Mouse (Mus musculus) forebrain, embryonic 16.5 days (tissue): Measurements from ENCODE around the gene Pcca. TPM values are rescaled to one million over a fixed set of nuclear protein-coding genes. Genes with fewer than 3 reads are reported as not detected.

Experiments used
- ATAC-seq: fragments of 200-750 bp; cut with Nextera tagmentation; 2 replicates; pipeline ENCODE4 v1.8.0; 2017; ENCODE audit warnings: mild to moderate bottlenecking, moderate library complexity
- H3K27ac ChIP-seq: fragments of 300-500 bp; sonication (generic); 2 replicates; pipeline ENCODE4 v1.5.1; 2014; ENCODE audit warnings: low read length, control low read depth
- H3K27me3 ChIP-seq: fragments of 300-500 bp; sonication (generic); replicated peaks from 2 replicates; pipeline ENCODE4 v1.6.1; 2014; ENCODE audit warnings: low read length; ENCODE audit not compliant: control insufficient read depth, insufficient read depth
- H3K36me3 ChIP-seq: fragments of 300-500 bp; sonication (generic); 2 replicates; pipeline ENCODE4 v1.6.1; 2014; ENCODE audit not compliant: control insufficient read depth, insufficient read depth
- H3K4me1 ChIP-seq: fragments of 300-500 bp; sonication (generic); replicated peaks from 2 replicates; pipeline ENCODE4 v1.6.1; 2014; ENCODE audit warnings: low read length; ENCODE audit not compliant: control insufficient read depth, insufficient read depth
- H3K4me2 ChIP-seq: fragments of 300-500 bp; sonication (generic); 2 replicates; pipeline ENCODE4 v1.6.1; 2014; ENCODE audit warnings: mild to moderate bottlenecking, low read length, control low read depth
- H3K4me3 ChIP-seq: fragments of 300-500 bp; sonication (generic); replicated peaks from 2 replicates; pipeline ENCODE4 v1.5.1; 2014; ENCODE audit warnings: mild to moderate bottlenecking, low read length, control low read depth
- H3K9ac ChIP-seq: fragments of 300-500 bp; sonication (generic); replicated peaks from 2 replicates; pipeline ENCODE4 v1.6.1; 2014; ENCODE audit warnings: low read depth, low read length, control low read depth
- H3K9me3 ChIP-seq: fragments of 300-500 bp; sonication (generic); 2 replicates; pipeline ENCODE4 v1.6.1; 2016; ENCODE audit warnings: low read length; ENCODE audit not compliant: control insufficient read depth
- WGBS: fragments of 180-500 bp; shearing (Covaris S2); extraction: QIAGEN DNeasy Blood & Tissue Kit; methylation state at CpG from one replicate; pipeline ENCODE4 v1.1.7; 2014; 5-methylcytosine and 5-hydroxymethylcytosine counted together
- polyA plus RNA-seq: library from polyadenylated mRNA; unstranded; fragments of >200 nt; fragmentation: Nextera tagmentation; extraction: Ambion mirVana; gene quantifications from 2 replicates; pipeline ENCODE4 v1.2.1, GENCODE M21; 2015

Gene Pcca
- polyA plus RNA-seq, 1 experiment from 2014 or later = 22.8 TPM

GRCm38 (mm10) chr14:122490441-122491328 lies 43.4 kb upstream of the Pcca start, which contains the start of gene Gm10837:
Gm10837 (plus strand) TSS chr14:122490586.
- Histone ChIP-seq H3K9me3 (no peaks in the 10 kb centered on the region), H3K4me1 (peaks cover 8% of the 10 kb centered on the region), H3K27ac (peak within 1 kb of the TSS; percentile 44; the same call in 1 of the 2 replicates), H3K27me3 (peaks cover 25% of the 10 kb centered on the region), H3K4me2 (peak within 1 kb of the TSS; percentile 46), H3K36me3 (no peaks in the 10 kb centered on the region), H3K4me3 (peak within 1 kb of the TSS; percentile 33), H3K9ac (peak within 1 kb of the TSS; percentile 41; the same call in 1 of the 2 replicates)
- peak; percentile 63 for ATAC-seq
- 3% methylated on average over 51 of the region's 51 CpGs for WGBS

DNA sequence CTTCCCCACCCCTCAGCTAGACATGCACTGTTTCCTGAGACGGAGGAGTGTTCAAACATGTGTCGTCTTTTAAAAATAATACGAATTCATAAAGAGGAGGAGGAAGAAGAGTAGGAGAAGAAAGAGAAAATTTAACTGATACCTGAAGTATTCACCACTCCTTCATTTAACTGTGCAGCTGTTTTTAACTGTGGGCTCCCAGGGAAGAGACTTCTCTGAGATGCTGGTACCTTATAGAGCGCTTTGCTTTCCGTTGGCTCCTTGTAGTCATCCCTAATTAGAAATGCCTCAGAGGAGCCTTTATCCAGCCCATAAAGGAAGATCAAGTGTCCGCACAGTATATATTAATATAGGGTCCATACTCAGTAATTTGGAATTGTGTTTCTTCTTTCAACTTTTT lies 42.6 kb upstream of the Pcca start:
- Histone ChIP-seq H3K9me3 (no peaks in the 10 kb centered on the region), H3K9ac (no peak overlapping the region), H3K4me3 (no peak overlapping the region), H3K4me1 (peaks cover 8% of the 10 kb centered on the region), H3K27me3 (peaks cover 24% of the 10 kb centered on the region), H3K4me2 (no peak overlapping the region), H3K27ac (no peak overlapping the region), H3K36me3 (no peaks in the 10 kb centered on the region)
- 69% methylated on average over 6 of the region's 6 CpGs for WGBS
- no peak for ATAC-seq

DNA sequence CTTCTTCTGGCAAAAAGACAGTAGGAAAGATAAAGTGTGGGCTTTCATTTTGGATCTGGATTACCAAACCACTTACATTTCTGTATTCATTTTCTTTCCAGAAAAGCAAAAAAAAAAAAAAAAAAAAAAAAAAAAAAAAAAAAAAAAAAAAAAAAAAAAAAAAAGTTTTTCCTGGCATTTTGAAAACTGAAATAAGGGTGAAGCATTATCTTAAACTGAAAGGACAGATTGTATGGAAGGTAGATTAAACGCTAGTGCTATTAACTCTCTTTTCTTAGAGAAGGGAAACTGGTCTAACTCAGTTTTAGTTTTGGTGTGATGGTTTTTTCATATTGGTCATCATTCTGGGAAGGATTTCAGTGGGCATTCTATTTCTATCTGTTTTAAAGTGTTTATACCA lies 42.1 kb upstream of the Pcca start:
- H3K27ac ChIP-seq = no peak overlapping the region
- ATAC-seq = no peak
- H3K4me1 ChIP-seq = peaks cover 8% of the 10 kb centered on the region
- WGBS = 65% methylated on average over 1 of the region's 1 CpGs
- no peaks in the 10 kb centered on the region for H3K9me3 ChIP-seq
- no peak overlapping the region for H3K4me2 ChIP-seq
- no peaks in the 10 kb centered on the region for H3K36me3 ChIP-seq
- H3K9ac ChIP-seq = no peak overlapping the region
- no peak overlapping the region for H3K4me3 ChIP-seq
- H3K27me3 ChIP-seq = peaks cover 24% of the 10 kb centered on the region

GRCm38 (mm10) chr14:122509058-122509457 lies 25.1 kb upstream of the Pcca start:
- 16% methylated on average over 2 of the region's 2 CpGs for WGBS
- no peaks in the 10 kb centered on the region for H3K27me3 ChIP-seq
- H3K4me2 ChIP-seq = no peak overlapping the region
- H3K36me3 ChIP-seq = no peaks in the 10 kb centered on the region
- no peak overlapping the region for H3K4me3 ChIP-seq
- no peaks in the 10 kb centered on the region for H3K9me3 ChIP-seq
- H3K27ac ChIP-seq = no peak overlapping the region
- no peak overlapping the region for H3K9ac ChIP-seq
- no peaks in the 10 kb centered on the region for H3K4me1 ChIP-seq
- no peak for ATAC-seq

DNA sequence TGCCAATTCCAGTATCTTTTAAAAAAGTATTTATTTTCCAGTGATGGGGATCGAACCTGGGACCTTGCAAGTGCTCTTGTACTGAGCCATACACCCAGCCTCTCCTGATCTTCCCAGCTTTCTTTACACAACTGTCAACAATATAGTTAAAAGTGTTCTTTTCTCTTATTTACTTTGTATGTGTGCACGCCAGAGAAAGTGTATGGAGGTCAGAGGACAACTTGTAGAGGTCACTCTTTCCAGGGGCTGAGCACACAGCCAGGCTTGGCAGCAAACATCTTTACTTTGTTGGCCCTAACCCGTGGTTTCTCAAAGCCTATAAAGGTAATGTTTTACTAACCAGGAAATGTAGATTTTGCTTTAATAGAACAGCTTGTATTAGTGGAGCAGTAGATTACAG lies 22.6 kb upstream of the Pcca start:
- H3K27ac ChIP-seq = no peak overlapping the region
- WGBS = 82% methylated on average over 3 of the region's 3 CpGs
- H3K27me3 ChIP-seq = no peaks in the 10 kb centered on the region
- H3K4me1 ChIP-seq = no peaks in the 10 kb centered on the region
- H3K9ac ChIP-seq = no peak overlapping the region
- no peak overlapping the region for H3K4me2 ChIP-seq
- no peak overlapping the region for H3K4me3 ChIP-seq
- ATAC-seq = no peak
- no peaks in the 10 kb centered on the region for H3K9me3 ChIP-seq
- H3K36me3 ChIP-seq = no peaks in the 10 kb centered on the region

DNA sequence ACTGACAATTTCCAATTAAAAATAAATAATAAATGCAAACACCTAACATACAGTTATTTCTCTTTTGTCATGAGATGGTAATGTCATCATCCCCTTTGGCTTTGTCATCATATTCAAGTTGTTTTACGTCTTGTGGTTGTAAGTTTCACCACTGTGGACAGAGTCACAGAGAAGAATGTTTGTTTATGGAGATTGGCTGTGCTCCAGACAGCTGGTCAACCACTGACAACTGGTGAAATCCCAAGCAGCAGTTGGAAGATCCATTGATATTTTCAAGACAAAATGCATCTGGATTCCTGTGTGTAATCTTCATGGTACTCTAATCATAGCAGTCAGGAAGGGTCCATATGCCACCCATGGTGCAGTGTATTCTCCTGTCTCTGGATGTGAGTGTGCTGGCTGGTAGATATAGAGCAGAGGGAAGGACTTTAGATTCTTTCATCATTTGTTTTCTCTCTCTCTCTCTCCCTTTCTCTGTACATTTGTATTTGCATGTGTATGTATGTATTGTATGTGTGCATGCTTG lies 20.6 kb upstream of the Pcca start:
- Histone ChIP-seq H3K4me2 (no peak overlapping the region), H3K4me3 (no peak overlapping the region), H3K9me3 (no peaks in the 10 kb centered on the region), H3K4me1 (no peaks in the 10 kb centered on the region), H3K9ac (no peak overlapping the region), H3K27me3 (no peaks in the 10 kb centered on the region), H3K36me3 (no peaks in the 10 kb centered on the region), H3K27ac (no peak overlapping the region)
- no peak for ATAC-seq
- WGBS = 76% methylated on average over 1 of the region's 1 CpGs

- Histone ChIP-seq H3K9me3 (0 out of 2 replicates have a peak, but pooled peaks cover 2% of the 10 kb centered on the region), H3K4me1 (0 out of 2 replicates have a peak, but pooled peaks cover under 1% of the 10 kb centered on the region), H3K36me3 (no peaks in the 10 kb centered on the region), H3K27me3 (no peaks in the 10 kb centered on the region), H3K4me3 (no peak overlapping the region), H3K27ac (no peak overlapping the region), H3K9ac (no peak overlapping the region), H3K4me2 (no peak overlapping the region)
- 88% methylated on average over 4 of the region's 4 CpGs for WGBS
- no peak for ATAC-seq
Measured at GRCm38 (mm10) chr14:122528475-122528874, 5.6 kb upstream of the Pcca start.

- 91% methylated on average over 1 of the region's 1 CpGs for WGBS
- no peaks in the 10 kb centered on the region for H3K9me3 ChIP-seq
- H3K27ac ChIP-seq = no peak overlapping the region
- no peak overlapping the region for H3K9ac ChIP-seq
- no peak overlapping the region for H3K4me3 ChIP-seq
- no peaks in the 10 kb centered on the region for H3K27me3 ChIP-seq
- no peak for ATAC-seq
- H3K4me2 ChIP-seq = no peak overlapping the region
- peaks cover 12% of the 10 kb centered on the region for H3K4me1 ChIP-seq
- no peaks in the 10 kb centered on the region for H3K36me3 ChIP-seq
Measured at GRCm38 (mm10) chr14:122535986-122536385, 1.9 kb downstream of the Pcca start.

DNA sequence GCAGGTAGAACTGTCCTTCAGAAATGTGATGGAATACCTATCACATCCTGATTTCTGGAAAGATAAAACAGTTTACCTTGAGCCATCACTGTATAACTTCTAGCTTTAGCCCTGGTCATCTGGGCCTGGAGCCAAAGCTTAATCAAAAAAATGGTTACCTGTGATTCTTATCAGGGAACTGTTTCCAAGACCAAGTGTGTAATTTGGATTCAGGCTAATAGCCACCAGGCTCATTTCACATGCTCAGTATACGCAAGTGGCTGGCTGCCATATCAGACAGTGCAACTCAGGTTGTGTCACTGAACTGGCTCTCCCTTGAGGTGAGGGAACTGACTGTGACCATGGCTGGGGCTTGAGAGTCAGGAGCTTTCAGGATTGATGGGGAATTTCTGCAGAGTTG lies 14.3 kb downstream of the Pcca start:
- H3K27me3 ChIP-seq = no peaks in the 10 kb centered on the region
- no peak for ATAC-seq
- no peak overlapping the region for H3K9ac ChIP-seq
- no peaks in the 10 kb centered on the region for H3K36me3 ChIP-seq
- no peak overlapping the region for H3K4me3 ChIP-seq
- no peak overlapping the region for H3K4me2 ChIP-seq
- no peaks in the 10 kb centered on the region; the same call in 1 of the 2 replicates for H3K9me3 ChIP-seq
- H3K4me1 ChIP-seq = no peaks in the 10 kb centered on the region
- WGBS = 95% methylated on average over 1 of the region's 1 CpGs
- no peak overlapping the region for H3K27ac ChIP-seq
